Mouse (Mus musculus) limb, embryonic 14.5 days (tissue): ENCODE measurements around the gene Abl1. TPM values are rescaled to one million over a fixed set of nuclear protein-coding genes. Genes with fewer than 3 reads are reported as not detected.

Experiments used
- ATAC-seq: fragments of 200-750 bp; cut with Nextera tagmentation; 2 replicates; pipeline ENCODE4 v1.8.0; 2017; ENCODE audit warnings: low read depth, moderate number of reproducible peaks, moderate TSS enrichment; ENCODE audit not compliant: low FRiP score
- DNase-seq: peaks from one replicate; pipeline ENCODE4 v3.0.0-alpha.2; 2015; ENCODE audit warnings: low spot score
- H3K27ac ChIP-seq: fragments of 300-500 bp; sonication (generic); replicated peaks from 2 replicates; pipeline ENCODE4 v1.5.1; 2014; ENCODE audit warnings: low read depth, mild to moderate bottlenecking, low read length, moderate library complexity, mixed read lengths
- H3K27me3 ChIP-seq: fragments of 300-500 bp; sonication (generic); 2 replicates; pipeline ENCODE4 v1.6.1; 2014; ENCODE audit warnings: low read length, mixed read lengths; ENCODE audit not compliant: control insufficient read depth, insufficient read depth
- H3K36me3 ChIP-seq: fragments of 300-500 bp; sonication (generic); 2 replicates; pipeline ENCODE4 v1.6.1; 2014; ENCODE audit warnings: mild to moderate bottlenecking, low read length, moderate library complexity, mixed read lengths; ENCODE audit not compliant: control insufficient read depth, insufficient read depth
- H3K4me1 ChIP-seq: fragments of 300-500 bp; sonication (generic); 2 replicates; pipeline ENCODE4 v1.6.1; 2014; ENCODE audit warnings: antibody characterized with exemption, low read length, mixed read lengths; ENCODE audit not compliant: control insufficient read depth, insufficient read depth
- H3K4me2 ChIP-seq: fragments of 300-500 bp; sonication (generic); replicated peaks from 2 replicates; pipeline ENCODE4 v1.6.1; 2014; ENCODE audit warnings: low read depth, mild to moderate bottlenecking, low read length, moderate library complexity; ENCODE audit not compliant: severe bottlenecking
- H3K4me3 ChIP-seq: fragments of 300-500 bp; sonication (generic); replicated peaks from 2 replicates; pipeline ENCODE4 v1.5.1; 2014; ENCODE audit warnings: low read length
- H3K9ac ChIP-seq: fragments of 300-500 bp; sonication (generic); 2 replicates; pipeline ENCODE4 v1.6.1; 2014; ENCODE audit warnings: mild to moderate bottlenecking, low read depth, low read length, moderate library complexity; ENCODE audit not compliant: severe bottlenecking
- H3K9me3 ChIP-seq: fragments of 300-500 bp; sonication (generic); 2 replicates; pipeline ENCODE4 v1.6.1; 2016; ENCODE audit warnings: low read length; ENCODE audit not compliant: control insufficient read depth
- POLR2A ChIP-seq: fragments of 200-500 bp; IDR thresholded peaks from 2 replicates; pipeline ENCODE4 v1.8.0; 2012; ENCODE audit warnings: inconsistent platforms, mild to moderate bottlenecking, moderate library complexity, borderline replicate concordance; ENCODE audit not compliant: insufficient read depth, insufficient read length; ENCODE audit errors: extremely low read depth
- WGBS: fragments of 180-500 bp; shearing (Covaris S2); extraction: QIAGEN DNeasy Blood & Tissue Kit; methylation state at CpG from one replicate; pipeline ENCODE4 v1.1.7; 2014; 5-methylcytosine and 5-hydroxymethylcytosine counted together
- polyA plus RNA-seq, 2 experiments: library from polyadenylated mRNA; depleted of rRNA in 1 of 2; stranded (reverse) in 1 of 2; unstranded in 1 of 2; fragments of >200 nt; fragmentation: Nextera tagmentation in 1 of 2; extraction: Ambion mirVana in 1 of 2; gene quantifications; 2 replicates each; pipeline versions ENCODE4 v1.2.1 to v1.2.3; 2012 to 2014

Abl1 gene
- polyA plus RNA-seq, 2 experiments: 49.0 to 104 TPM

GRCm38 (mm10) chr2:31733558-31733957 lies 45.4 kb downstream of the Abl1 start:
- H3K9ac ChIP-seq: no peak overlapping the region
- 0 out of 2 replicates have a peak, but pooled peaks cover 3% of the 10 kb centered on the region for H3K4me1 ChIP-seq
- no peaks in the 10 kb centered on the region for H3K27me3 ChIP-seq
- H3K27ac ChIP-seq: no peak overlapping the region
- DNase-seq (no peak), ATAC-seq (no peak)
- no peaks in the 10 kb centered on the region for H3K36me3 ChIP-seq
- no peak overlapping the region for H3K4me3 ChIP-seq
- H3K4me2 ChIP-seq: no peak overlapping the region
- H3K9me3 ChIP-seq: no peaks in the 10 kb centered on the region
- no peak for TF ChIP-seq POLR2A
- 63% methylated on average over 5 of the region's 5 CpGs for WGBS

- 53% methylated on average over 3 of the region's 3 CpGs for WGBS
- ATAC-seq (no peak), DNase-seq (no peak)
- Histone ChIP-seq H3K4me2 (no peak overlapping the region), H3K27ac (no peak overlapping the region), H3K36me3 (no peaks in the 10 kb centered on the region), H3K4me3 (no peak overlapping the region), H3K4me1 (no peaks in the 10 kb centered on the region), H3K9ac (no peak overlapping the region), H3K9me3 (no peaks in the 10 kb centered on the region), H3K27me3 (no peaks in the 10 kb centered on the region)
- no peak for TF ChIP-seq POLR2A
These were observed 50.9 kb downstream of the Abl1 start for GRCm38 (mm10) chr2:31739041-31739440.

GRCm38 (mm10) chr2:31741728-31742127 lies 53.6 kb downstream of the Abl1 start:
- 52% methylated on average over 1 of the region's 1 CpGs for WGBS
- no peak overlapping the region for H3K4me2 ChIP-seq
- no peak overlapping the region for H3K4me3 ChIP-seq
- no peak for TF ChIP-seq POLR2A
- no peak overlapping the region for H3K27ac ChIP-seq
- no peaks in the 10 kb centered on the region for H3K27me3 ChIP-seq
- H3K9ac ChIP-seq: no peak overlapping the region
- DNase-seq (no peak), ATAC-seq (no peak)
- H3K36me3 ChIP-seq: no peaks in the 10 kb centered on the region
- peaks cover 6% of the 10 kb centered on the region for H3K4me1 ChIP-seq
- H3K9me3 ChIP-seq: no peaks in the 10 kb centered on the region

- DNase-seq: no peak
- 29% methylated on average over 7 of the region's 7 CpGs for WGBS
- no peak for TF ChIP-seq POLR2A
These were observed 54.0 kb downstream of the Abl1 start for GRCm38 (mm10) chr2:31742134-31742533.

GRCm38 (mm10) chr2:31745741-31746243 lies 57.6 kb downstream of the Abl1 start:
- no peaks in the 10 kb centered on the region for H3K27me3 ChIP-seq
- TF ChIP-seq POLR2A: no peak
- no peak overlapping the region for H3K27ac ChIP-seq
- H3K9ac ChIP-seq: no peak overlapping the region
- DNase-seq: no peak
- ATAC-seq: no peak
- no peak overlapping the region for H3K4me3 ChIP-seq
- no peak overlapping the region for H3K4me2 ChIP-seq
- H3K4me1 ChIP-seq: peaks cover 21% of the 10 kb centered on the region
- H3K36me3 ChIP-seq: no peaks in the 10 kb centered on the region
- H3K9me3 ChIP-seq: no peaks in the 10 kb centered on the region

More at GRCm38 (mm10) chr2:31742134-31742533, 54.0 kb downstream of the Abl1 start:
- no peaks in the 10 kb centered on the region for H3K9me3 ChIP-seq
- ATAC-seq: no peak
- no peak overlapping the region for H3K9ac ChIP-seq
- no peak overlapping the region for H3K27ac ChIP-seq
- no peaks in the 10 kb centered on the region for H3K36me3 ChIP-seq
- H3K4me1 ChIP-seq: peaks cover 6% of the 10 kb centered on the region
- no peak overlapping the region for H3K4me2 ChIP-seq
- no peaks in the 10 kb centered on the region for H3K27me3 ChIP-seq
- no peak overlapping the region for H3K4me3 ChIP-seq

- no peak overlapping the region for H3K4me3 ChIP-seq
- no peak for ATAC-seq
These were observed 58.7 kb downstream of the Abl1 start for GRCm38 (mm10) chr2:31746835-31747234.

More at GRCm38 (mm10) chr2:31746835-31747234, 58.7 kb downstream of the Abl1 start:
- H3K9me3 ChIP-seq: no peaks in the 10 kb centered on the region
- H3K27me3 ChIP-seq: no peaks in the 10 kb centered on the region
- no peak for TF ChIP-seq POLR2A
- H3K9ac ChIP-seq: no peak overlapping the region
- H3K36me3 ChIP-seq: no peaks in the 10 kb centered on the region
- no peak overlapping the region for H3K27ac ChIP-seq
- DNase-seq: no peak
- 46% methylated on average over 4 of the region's 4 CpGs for WGBS
- no peak overlapping the region for H3K4me2 ChIP-seq
- peaks cover 25% of the 10 kb centered on the region for H3K4me1 ChIP-seq
